Mouse (Mus musculus) heart, postnatal 14 days (tissue): ENCODE measurements at regions not wholly inside any gene's neighbourhood (a gene's known extent, or its start where the extent isn't known, plus 50 kb on each side); places are given as distances from the start of the nearest gene placed in this dataset.

ENCODE experiments used
- DNase-seq, 2 experiments: peaks; one replicate each; pipeline ENCODE4 v3.0.0; 2021 to 2022
- intact Hi-C: fragments of 180-260 bp; cut with DNase I; formaldehyde crosslinking; loops from one replicate; pipeline ENCODE4 v1.15.1; 2025

DNA sequence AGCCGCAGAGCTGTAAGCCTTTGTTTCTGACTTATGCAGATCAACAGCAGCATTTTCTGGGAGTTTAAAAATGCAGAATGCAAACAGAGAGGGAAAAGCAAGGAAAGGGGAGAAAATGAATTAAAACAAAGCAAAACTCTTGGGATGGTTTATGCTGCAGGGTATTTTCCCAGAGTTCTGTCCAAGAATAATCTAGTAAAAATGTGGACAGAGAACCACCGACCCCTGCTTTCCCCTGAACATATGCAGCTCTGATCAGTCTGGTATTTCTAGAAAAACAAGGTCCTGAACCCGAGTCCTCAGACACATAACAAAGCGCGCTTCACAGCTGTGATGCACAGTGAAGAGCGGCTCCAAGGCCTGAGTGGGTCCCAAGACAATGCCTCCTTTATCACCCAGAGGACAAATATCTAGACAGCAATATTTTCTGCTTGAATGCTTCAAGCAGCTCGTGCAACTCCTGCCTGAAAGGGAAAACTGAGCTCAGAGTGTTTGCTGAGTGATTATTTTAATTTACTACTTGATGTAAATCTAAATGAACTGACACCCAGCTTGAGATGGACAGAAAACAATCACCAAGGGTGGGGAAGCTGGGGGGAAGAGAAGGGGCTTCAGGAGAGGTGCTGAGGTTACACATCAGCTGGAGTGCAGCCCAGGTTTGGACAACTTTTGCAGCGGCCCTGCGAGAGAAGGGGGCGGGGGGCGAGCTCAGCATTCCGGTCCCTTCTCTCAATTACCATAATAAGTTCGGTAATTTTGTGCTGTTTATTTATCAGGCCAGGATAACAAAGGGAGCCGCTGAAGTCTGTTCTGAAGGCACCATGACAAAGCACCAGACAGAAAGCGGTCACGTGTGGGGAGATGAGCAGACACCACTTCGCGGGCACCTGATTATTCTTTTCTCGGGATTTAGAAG is 853.6 kb downstream of the 5730522E02Rik start:
- intact Hi-C loops, result no loop called here
- DNase-seq, result peak in 1 of 2 experiments; percentile 4

- no peak for DNase-seq
- intact Hi-C loops, result no loop called here
Measured at GRCm38 (mm10) chr11:25335667-25336066, 874.9 kb downstream of the 5730522E02Rik start.

DNA sequence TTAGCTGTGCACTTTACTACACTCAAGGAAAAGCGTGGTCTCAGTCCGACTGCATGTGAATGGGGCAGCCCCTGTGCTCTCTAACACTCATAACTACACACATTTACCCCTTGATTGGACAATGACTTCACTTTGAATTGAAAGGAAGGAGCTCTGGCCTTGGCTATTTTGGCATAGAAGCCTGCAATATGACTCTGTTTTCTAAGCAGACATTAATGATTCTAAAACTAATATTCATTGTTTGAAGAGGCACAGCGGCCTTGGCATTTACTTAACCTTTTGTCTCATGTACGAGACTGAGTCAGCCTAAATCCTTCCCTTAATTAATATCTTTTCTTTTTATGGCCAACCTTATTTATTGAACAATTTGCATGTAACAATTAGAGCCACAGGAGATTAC is 879.9 kb downstream of the 5730522E02Rik start:
- DNase-seq, result no peak
- intact Hi-C loops, result no loop called here

DNA sequence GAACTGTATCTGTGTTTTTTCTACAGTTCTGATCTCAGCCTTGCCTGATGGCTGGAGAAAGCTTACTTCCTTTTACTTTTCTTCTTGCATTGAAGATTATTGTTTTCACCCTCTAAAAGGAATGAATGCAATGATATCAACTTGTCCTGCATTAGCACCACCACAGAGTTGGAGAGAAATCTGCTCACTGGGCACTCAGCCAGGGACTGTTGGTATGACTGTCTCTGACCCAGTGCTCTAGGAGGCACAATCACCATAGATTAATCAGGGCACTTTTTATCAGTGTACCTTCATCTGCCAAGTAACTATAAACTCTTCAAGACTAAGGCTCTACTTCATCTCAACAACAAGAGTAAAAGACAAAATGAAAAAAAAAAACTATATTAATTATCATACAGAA is 888.1 kb downstream of the 5730522E02Rik start:
- peak in 1 of 2 experiments; percentile 3 for DNase-seq
- intact Hi-C loops, result no loop called here

DNA sequence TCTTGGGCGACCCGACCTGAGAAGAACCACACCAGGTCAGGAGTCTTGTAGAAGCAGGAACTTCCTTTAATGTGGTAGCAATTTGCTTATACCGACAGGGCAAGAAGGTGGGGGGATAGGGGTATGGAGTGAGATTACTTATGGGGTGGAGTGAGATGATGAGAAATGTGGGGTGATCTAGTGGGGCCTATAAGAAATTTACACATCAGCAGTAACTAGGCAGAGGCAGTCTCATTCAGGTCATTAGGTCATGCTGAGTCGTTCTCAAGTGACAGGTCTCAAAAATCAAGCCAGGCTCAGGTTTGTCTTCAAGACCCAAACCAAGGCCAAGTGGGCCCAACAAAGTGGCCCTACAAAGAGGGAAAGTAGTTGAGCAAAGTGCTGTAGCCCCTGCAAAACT is 889.1 kb downstream of the 5730522E02Rik start:
- no peak for DNase-seq
- intact Hi-C loops, result no loop called here

DNA sequence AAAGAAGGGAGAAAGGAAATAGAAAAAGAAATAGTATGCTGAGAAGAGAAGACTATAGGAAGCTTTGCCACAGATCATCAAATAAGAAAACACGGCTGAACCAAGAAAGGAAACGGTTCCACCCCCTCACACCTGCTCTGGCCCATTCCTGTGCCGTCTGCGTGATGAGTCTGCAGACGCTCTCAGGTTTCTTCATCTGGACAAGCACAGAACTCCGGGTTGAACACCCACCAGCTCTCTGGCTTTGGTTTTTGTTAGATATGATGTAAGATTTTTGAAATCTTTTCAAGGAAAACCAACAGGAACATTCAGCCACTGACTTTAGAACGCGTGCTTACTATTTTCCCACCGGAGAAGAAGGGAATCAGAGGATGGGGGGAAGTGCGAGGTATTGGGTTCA is 895.9 kb downstream of the 5730522E02Rik start:
- intact Hi-C loops, result no loop called here
- DNase-seq, result no peak

DNA sequence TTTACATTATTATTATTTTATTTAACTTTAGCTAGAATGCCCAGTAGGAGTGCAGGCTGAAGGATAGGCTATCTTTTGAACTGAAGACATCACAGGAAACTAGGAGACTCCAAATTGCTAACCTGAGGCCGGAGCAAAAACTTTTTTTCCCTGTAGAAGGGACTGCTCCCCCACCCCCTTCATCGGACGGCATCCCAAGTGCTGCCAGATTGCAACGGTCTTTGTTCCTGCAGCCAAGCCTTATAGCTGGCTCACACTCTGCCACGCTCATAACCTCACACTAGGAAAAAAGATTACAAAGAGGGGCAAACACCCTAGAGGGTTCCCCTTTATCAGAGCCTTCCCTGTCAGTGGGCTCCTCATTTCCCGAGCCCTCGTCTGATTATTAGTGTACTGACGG is 896.7 kb downstream of the 5730522E02Rik start:
- intact Hi-C loops, result no loop called here
- DNase-seq, result no peak

DNA sequence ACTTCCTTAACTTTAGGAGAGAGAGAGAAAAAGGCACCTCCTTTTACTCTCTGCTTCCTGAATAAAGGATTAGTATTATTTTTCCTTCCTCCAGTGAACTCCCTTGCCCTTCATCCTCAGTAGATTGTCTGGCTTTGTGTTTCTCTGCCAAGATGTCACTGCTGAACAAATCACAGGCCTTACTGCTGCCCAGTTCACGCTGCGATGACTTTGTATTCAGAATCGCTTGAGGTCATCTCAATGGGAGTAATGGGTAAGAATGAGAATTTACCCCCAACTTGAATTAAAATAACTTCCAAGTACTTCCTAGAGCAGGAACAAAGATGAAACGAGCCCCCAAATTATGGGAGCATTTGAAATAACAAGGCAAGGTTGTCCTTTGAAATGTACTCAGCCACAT is 897.3 kb downstream of the 5730522E02Rik start:
- intact Hi-C loops, result no loop called here

GRCm38 (mm10) chr11:25310754-25311153 is 899.8 kb downstream of the 5730522E02Rik start:
- DNase-seq, result no peak
- intact Hi-C loops, result no loop called here

More for the DNA sequence above, 897.3 kb downstream of the 5730522E02Rik start:
- no peak for DNase-seq

- peak; percentile 57 to 77 for DNase-seq
- intact Hi-C loops, result loop anchor here (2.0 kb wide), 1 partner anchor 1218 kb away; no protein-coding TSS in a partner anchor
Measured at GRCm38 (mm10) chr11:25301130-25301529, 909.4 kb downstream of the 5730522E02Rik start.

- intact Hi-C loops, result no loop called here
- no peak for DNase-seq
Measured at GRCm38 (mm10) chr11:25288346-25288745, 922.2 kb downstream of the 5730522E02Rik start.

GRCm38 (mm10) chr11:25287458-25288247 is 922.9 kb downstream of the 5730522E02Rik start:
- intact Hi-C loops, result no loop called here
- no peak for DNase-seq

DNA sequence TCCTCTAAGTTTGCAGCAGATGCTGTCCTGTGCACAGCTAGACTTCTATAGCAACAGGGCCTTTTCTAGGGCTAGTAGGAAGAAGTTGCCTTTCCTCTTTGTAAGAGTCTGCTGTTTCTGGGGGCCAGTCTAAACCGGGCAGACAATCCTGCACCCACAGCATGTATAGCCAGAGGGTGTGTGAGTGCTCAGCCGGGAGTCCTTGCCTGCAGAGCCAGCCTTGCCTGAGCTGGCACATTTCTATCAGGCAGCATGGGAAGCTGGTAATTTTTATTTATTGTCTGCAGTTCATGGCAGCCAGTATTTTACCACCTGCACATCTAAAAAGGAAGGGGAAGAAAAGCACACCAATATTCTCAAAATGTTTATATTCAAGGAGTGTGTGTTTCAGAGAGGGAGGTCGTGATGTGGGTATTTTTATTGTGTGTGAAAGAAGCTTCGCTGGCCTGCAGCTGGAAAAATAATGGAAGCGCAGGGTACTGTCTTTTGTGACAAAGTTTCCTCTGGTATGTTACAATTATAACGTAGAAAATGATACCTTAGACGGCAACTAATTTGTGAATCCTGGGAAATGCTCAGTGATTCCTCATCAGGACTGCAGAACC is 940.5 kb downstream of the 5730522E02Rik start:
- intact Hi-C loops, result no loop called here
- no peak for DNase-seq

DNA sequence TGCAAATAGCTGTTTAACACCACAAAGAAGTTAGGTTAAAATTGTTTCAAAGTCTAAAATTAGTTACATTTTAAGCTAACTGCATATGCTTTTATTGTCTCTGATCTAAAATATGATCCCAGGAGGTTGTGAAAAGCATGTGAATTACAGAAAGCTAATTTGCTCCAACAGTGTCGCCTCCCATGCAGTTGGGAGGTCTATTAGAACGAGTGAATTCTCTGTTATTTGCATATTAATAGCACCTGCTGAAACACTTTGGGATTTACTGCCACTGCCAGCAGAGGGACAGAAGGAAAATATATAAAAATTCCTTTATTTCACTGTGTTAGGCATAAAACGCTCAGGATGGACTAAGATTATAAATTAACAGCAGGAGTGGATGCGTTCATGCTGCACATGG is 947.7 kb downstream of the 5730522E02Rik start:
- intact Hi-C loops, result no loop called here
- no peak for DNase-seq

DNA sequence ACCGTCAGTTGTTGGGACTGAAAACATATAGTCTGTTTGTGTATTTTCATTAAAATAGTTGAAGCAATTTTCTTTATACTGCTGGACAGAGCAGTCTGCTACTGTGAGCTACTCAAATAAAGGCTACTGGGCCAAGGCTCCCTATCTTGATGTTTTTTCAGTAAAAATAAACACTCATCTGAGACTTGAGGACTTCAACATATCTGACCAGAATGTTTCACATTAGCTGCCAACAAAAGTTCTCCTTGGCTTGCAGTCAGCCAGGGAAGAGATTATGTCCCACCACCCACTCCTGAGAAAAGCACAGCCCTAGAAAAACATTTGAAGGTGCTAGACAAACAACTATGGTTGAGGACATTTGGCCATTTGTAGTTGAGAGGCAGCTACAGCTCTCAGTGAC is 950.9 kb downstream of the 5730522E02Rik start:
- no peak for DNase-seq
- intact Hi-C loops, result no loop called here

DNA sequence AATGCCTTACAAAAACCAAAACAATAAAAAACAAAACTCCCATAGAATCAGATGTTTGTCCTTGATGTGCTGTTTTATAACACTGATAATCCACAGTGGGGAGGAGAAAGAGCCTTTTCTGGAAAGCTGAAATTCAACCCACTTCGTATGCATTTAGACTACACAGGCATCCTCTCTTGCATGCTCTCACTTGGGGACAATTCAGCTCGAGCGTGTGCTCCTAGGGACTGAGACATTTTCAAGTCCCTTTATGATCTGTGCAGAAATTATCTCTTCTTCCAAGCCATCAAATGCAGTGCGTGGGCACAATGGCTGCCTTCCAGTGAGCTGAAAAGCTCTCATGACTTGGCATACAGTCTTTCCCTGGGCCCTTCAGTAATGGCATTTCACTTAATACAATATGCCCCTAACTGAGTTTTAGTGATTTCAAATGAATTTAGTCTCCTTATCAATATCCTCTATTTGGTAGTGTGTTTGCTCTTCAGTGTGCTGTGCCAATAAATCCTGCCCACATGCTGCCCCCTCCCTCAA is 977.1 kb downstream of the 5730522E02Rik start:
- DNase-seq, result no peak
- intact Hi-C loops, result no loop called here
